Mouse (Mus musculus) midbrain, embryonic 16.5 days (tissue): ENCODE measurements around the gene Rapsn. TPM values are rescaled to one million over a fixed set of nuclear protein-coding genes. Genes with fewer than 3 reads are reported as not detected.
"Not testable (repeated sequence)": the region's sequence is repeated elsewhere in the genome, so short reads cannot be mapped to it uniquely, and the experiment has no call there.

Source experiments
- ATAC-seq: fragments of 200-750 bp; cut with Nextera tagmentation; 2 replicates; pipeline ENCODE4 v1.8.0; 2017; ENCODE audit warnings: moderate TSS enrichment
- H3K27ac ChIP-seq: fragments of 300-500 bp; sonication (generic); 2 replicates; pipeline ENCODE4 v1.5.1; 2014; ENCODE audit warnings: mild to moderate bottlenecking, low read length, mixed read lengths
- H3K27me3 ChIP-seq: fragments of 300-500 bp; sonication (generic); 2 replicates; pipeline ENCODE4 v1.6.1; 2014; ENCODE audit warnings: low read depth, low read length, mixed read lengths; ENCODE audit not compliant: control insufficient read depth, insufficient read depth
- H3K36me3 ChIP-seq: fragments of 300-500 bp; sonication (generic); 2 replicates; pipeline ENCODE4 v1.6.1; 2014; ENCODE audit warnings: mild to moderate bottlenecking, low read length, moderate library complexity, mixed read lengths; ENCODE audit not compliant: control insufficient read depth, insufficient read depth
- H3K4me1 ChIP-seq: fragments of 300-500 bp; sonication (generic); 2 replicates; pipeline ENCODE4 v1.6.1; 2014; ENCODE audit warnings: mild to moderate bottlenecking, low read length, mixed read lengths; ENCODE audit not compliant: control insufficient read depth, insufficient read depth
- H3K4me2 ChIP-seq: fragments of 300-500 bp; sonication (generic); 2 replicates; pipeline ENCODE4 v1.6.1; 2014; ENCODE audit warnings: mild to moderate bottlenecking, low read length, mixed read lengths
- H3K4me3 ChIP-seq: fragments of 300-500 bp; sonication (generic); 2 replicates; pipeline ENCODE4 v1.5.1; 2014; ENCODE audit warnings: low read depth, mild to moderate bottlenecking, low read length, moderate library complexity, mixed read lengths
- H3K9ac ChIP-seq: fragments of 300-500 bp; sonication (generic); 2 replicates; pipeline ENCODE4 v1.6.1; 2014; ENCODE audit warnings: low read depth, low read length, mixed read lengths
- H3K9me3 ChIP-seq: fragments of 300-500 bp; sonication (generic); replicated peaks from 2 replicates; pipeline ENCODE4 v1.6.1; 2014; ENCODE audit warnings: mild to moderate bottlenecking, low read length, mixed read lengths; ENCODE audit not compliant: control insufficient read depth, poor library complexity, severe bottlenecking
- WGBS: fragments of 180-500 bp; shearing (Covaris S2); extraction: QIAGEN DNeasy Blood & Tissue Kit; methylation state at CpG from one replicate; pipeline ENCODE4 v1.1.7; 2014; 5-methylcytosine and 5-hydroxymethylcytosine counted together
- polyA plus RNA-seq: library from polyadenylated mRNA; unstranded; fragments of >200 nt; fragmentation: Nextera tagmentation; extraction: Ambion mirVana; gene quantifications from 2 replicates; pipeline ENCODE4 v1.2.1, GENCODE M21; 2015

Gene Rapsn
- polyA plus RNA-seq, 1 experiment from 2014 or later: 0.64 TPM

DNA sequence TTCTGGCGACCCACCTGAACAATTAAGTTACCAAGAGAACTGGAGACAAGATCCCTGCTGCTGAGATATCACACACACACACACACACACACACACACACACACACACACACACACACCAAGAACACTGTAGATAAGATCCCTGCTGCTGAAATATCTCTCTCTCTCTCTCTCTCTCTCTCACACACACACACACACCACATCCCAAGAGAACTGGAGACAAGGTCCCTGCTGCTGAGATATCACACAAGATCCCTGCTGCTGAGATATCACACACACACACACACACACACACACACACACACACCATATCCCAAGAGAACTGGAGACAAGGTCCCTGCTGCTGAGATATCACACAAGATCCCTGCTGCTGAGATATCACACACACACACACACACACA lies 10.4 kb downstream of the Rapsn start:
- H3K27me3 ChIP-seq, H3K4me3 ChIP-seq, H3K27ac ChIP-seq, ATAC-seq, H3K9me3 ChIP-seq, H3K4me1 ChIP-seq, H3K9ac ChIP-seq, H3K4me2 ChIP-seq, H3K36me3 ChIP-seq: not testable (repeated sequence)
- WGBS: 79% methylated on average over 1 of the region's 1 CpGs

- 79% methylated on average over 9 of the region's 9 CpGs for WGBS
- Histone ChIP-seq H3K9ac (no peak overlapping the region), H3K27ac (no peak overlapping the region), H3K9me3 (no peaks in the 10 kb centered on the region), H3K4me1 (no peaks in the 10 kb centered on the region), H3K4me2 (no peak overlapping the region), H3K4me3 (no peak overlapping the region), H3K36me3 (no peaks in the 10 kb centered on the region), H3K27me3 (no peaks in the 10 kb centered on the region)
- ATAC-seq: no peak
These were observed 11.9 kb downstream of the Rapsn start for GRCm38 (mm10) chr2:91047359-91047758.

- Histone ChIP-seq H3K9me3 (no peaks in the 10 kb centered on the region), H3K9ac (no peak overlapping the region), H3K4me2 (no peak overlapping the region), H3K36me3 (peaks cover 10% of the 10 kb centered on the region), H3K4me3 (no peak overlapping the region), H3K27ac (no peak overlapping the region), H3K4me1 (peaks cover 9% of the 10 kb centered on the region), H3K27me3 (no peaks in the 10 kb centered on the region)
- no peak for ATAC-seq
- WGBS: 87% methylated on average over 3 of the region's 3 CpGs
These were observed 16.5 kb downstream of the Rapsn start for GRCm38 (mm10) chr2:91051917-91052316.

DNA sequence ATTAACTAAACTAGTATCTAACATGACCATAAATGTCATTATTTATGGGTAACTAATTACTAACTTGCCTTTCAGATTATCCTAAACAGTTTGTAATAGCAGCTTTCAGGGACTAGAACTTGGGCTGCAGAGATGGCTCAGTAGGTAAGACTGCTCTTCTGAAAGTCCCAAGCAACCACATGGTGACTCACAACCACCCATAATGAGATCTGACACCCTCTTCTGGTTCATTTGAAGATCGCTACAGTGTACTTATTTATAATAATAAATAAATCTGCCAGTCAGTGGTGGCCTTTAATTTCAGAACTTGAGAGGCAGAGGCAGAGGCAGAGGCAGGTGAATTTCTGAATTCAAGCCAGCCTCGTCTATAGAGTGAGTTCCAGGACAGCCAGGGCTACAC lies 17.3 kb downstream of the Rapsn start:
- H3K4me1 ChIP-seq: peaks cover 9% of the 10 kb centered on the region
- no peak for ATAC-seq
- no peak overlapping the region for H3K9ac ChIP-seq
- no peak overlapping the region; the same call in 1 of the 2 replicates for H3K4me2 ChIP-seq
- no peak overlapping the region for H3K27ac ChIP-seq
- H3K4me3 ChIP-seq: no peak overlapping the region; the same call in 1 of the 2 replicates
- peaks cover 18% of the 10 kb centered on the region for H3K36me3 ChIP-seq
- H3K27me3 ChIP-seq: no peaks in the 10 kb centered on the region
- 61% methylated on average over 2 of the region's 2 CpGs for WGBS
- no peaks in the 10 kb centered on the region for H3K9me3 ChIP-seq

GRCm38 (mm10) chr2:91053181-91053933 lies 17.9 kb downstream of the Rapsn start:
- Histone ChIP-seq H3K27me3 (no peaks in the 10 kb centered on the region), H3K9ac (peak overlapping the region; percentile 76; the same call in 1 of the 2 replicates), H3K9me3 (no peaks in the 10 kb centered on the region), H3K27ac (peak overlapping the region; percentile 94; the same call in 1 of the 2 replicates), H3K4me2 (peak overlapping the region; percentile 56), H3K36me3 (peaks cover 20% of the 10 kb centered on the region), H3K4me1 (peaks cover 9% of the 10 kb centered on the region), H3K4me3 (peak overlapping the region; percentile 68)
- ATAC-seq: peak; percentile 79; the same call in 1 of the 2 replicates
- WGBS: 0% methylated on average over 6 of the region's 6 CpGs

DNA sequence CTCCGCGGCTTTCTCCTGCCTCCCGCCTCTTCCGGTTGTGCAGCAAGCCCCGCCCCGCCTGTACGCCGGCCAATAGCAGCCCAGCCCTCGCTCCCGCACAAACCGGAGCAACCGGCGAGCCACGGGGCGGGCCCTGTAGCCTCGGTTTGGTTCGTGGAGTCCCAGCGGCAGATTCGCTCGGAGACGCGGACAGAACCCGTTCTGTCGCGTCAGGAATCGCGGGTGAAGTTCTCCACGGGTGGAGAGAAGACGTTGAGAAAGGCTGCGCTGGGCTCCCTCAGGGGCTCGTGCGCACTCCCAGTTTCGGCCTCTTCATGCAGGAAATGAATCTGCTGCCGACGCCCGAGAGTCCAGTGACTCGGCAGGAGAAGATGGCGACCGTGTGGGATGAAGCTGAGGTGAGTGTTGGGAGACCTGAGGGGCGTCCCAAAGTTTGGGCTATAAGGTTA lies 18.5 kb downstream of the Rapsn start, which contains the start of gene Psmc3:
Psmc3 (plus strand) TSS at position 76 of the 449 bp plus-strand sequence.
- Histone ChIP-seq H3K27ac (peak within 1 kb of the TSS; percentile 94), H3K4me3 (peak within 1 kb of the TSS; percentile 68), H3K4me2 (peak within 1 kb of the TSS; percentile 92), H3K9me3 (no peaks in the 10 kb centered on the region), H3K27me3 (no peaks in the 10 kb centered on the region), H3K9ac (peak within 1 kb of the TSS; percentile 76), H3K36me3 (peaks cover 25% of the 10 kb centered on the region), H3K4me1 (peaks cover 9% of the 10 kb centered on the region)
- WGBS: 1% methylated on average over 40 of the region's 40 CpGs
- ATAC-seq: peak; percentile 99

DNA sequence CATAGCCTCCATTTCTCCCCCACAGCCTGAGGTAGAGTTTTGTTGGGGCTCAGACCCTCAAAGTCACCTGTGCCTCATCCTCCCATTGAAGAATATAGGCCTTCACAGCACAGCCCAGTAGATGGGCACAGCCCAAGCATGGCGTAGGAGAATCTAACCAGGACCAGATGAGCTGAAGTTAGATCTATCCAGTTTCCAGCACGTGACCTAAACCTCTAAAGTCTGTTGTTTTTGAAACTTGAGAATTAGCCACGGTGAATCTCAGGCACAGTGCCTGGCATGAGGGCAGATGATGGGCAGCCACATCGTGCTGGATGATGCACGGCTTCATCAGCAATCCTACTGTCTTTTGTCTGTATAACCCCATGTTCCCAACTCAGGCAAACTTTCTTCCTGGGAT lies 23.0 kb downstream of the Rapsn start:
- 93% methylated on average over 5 of the region's 5 CpGs for WGBS
- Histone ChIP-seq H3K36me3 (peaks cover 37% of the 10 kb centered on the region), H3K9ac (no peak overlapping the region)

GRCm38 (mm10) chr2:91059376-91059775 lies 24.0 kb downstream of the Rapsn start:
- no peak overlapping the region for H3K4me3 ChIP-seq
- H3K4me1 ChIP-seq: peaks cover 7% of the 10 kb centered on the region
- no peaks in the 10 kb centered on the region for H3K27me3 ChIP-seq
- WGBS: 96% methylated on average over 2 of the region's 2 CpGs
- no peak overlapping the region for H3K4me2 ChIP-seq
- peaks cover 45% of the 10 kb centered on the region for H3K36me3 ChIP-seq
- ATAC-seq: no peak
- no peak overlapping the region for H3K27ac ChIP-seq
- no peaks in the 10 kb centered on the region for H3K9me3 ChIP-seq
- H3K9ac ChIP-seq: no peak overlapping the region

More for the DNA sequence above, 23.0 kb downstream of the Rapsn start:
- ATAC-seq: no peak
- no peak overlapping the region for H3K4me3 ChIP-seq
- no peaks in the 10 kb centered on the region for H3K27me3 ChIP-seq
- H3K4me2 ChIP-seq: no peak overlapping the region
- H3K27ac ChIP-seq: no peak overlapping the region
- H3K4me1 ChIP-seq: peaks cover 7% of the 10 kb centered on the region
- H3K9me3 ChIP-seq: no peaks in the 10 kb centered on the region
